Mouse (Mus musculus) C2C12 (cell line): ENCODE results near the gene Xlr4a.
"Not testable (repeated sequence)": the region's sequence is repeated elsewhere in the genome, so short reads cannot be mapped to it uniquely, and the experiment has no call there.

Source experiments
- CTCF ChIP-seq: IDR thresholded peaks from one replicate; pipeline ENCODE4 v1.5.1; 2011; ENCODE audit not compliant: control insufficient read depth, insufficient read depth, insufficient read length
- FOSL1 ChIP-seq: IDR thresholded peaks from one replicate; pipeline ENCODE4 v1.8.0; 2011; ENCODE audit warnings: mild to moderate bottlenecking, low read length; ENCODE audit not compliant: poor library complexity, insufficient read depth, severe bottlenecking
- MAX ChIP-seq: IDR thresholded peaks from one replicate; pipeline ENCODE4 v1.6.1; 2011; ENCODE audit warnings: mild to moderate bottlenecking, control low read depth
- MYOG ChIP-seq: IDR thresholded peaks from one replicate; pipeline ENCODE4 v1.6.1; 2011; ENCODE audit not compliant: control insufficient read depth, insufficient read length; ENCODE audit errors: extremely low read depth
- USF1 ChIP-seq: IDR thresholded peaks from one replicate; pipeline ENCODE4 v1.6.1; 2011; ENCODE audit warnings: low read depth, mild to moderate bottlenecking, control low read depth, moderate library complexity

DNA sequence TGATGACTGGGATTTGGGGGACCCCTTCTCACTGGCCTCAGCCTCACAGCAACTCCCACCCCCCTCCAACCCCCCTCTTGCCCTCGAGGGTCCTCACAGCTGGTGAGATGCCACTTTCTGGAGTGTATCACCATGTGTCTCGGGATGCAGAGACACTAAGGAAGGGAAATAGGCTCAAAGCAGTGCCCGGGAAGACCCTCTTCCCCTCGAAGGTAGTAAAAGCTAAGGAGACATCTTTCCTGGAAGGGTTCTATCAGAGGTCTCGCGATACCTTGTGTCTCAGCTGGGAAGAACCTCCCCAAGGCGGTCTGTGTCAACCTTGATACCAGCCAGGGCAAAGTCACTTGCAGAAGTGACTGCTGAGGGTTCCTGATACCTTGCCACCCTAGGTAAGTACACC is 34.5 kb upstream of the Xlr4a start, which contains the start of gene Gm14685:
- TF ChIP-seq CTCF, USF1, MYOG, MAX, FOSL1: not testable (repeated sequence)
